Mouse (Mus musculus): ENCODE measurements around the gene Wnt9b. TPM values are rescaled to one million over a fixed set of nuclear protein-coding genes. Genes with fewer than 3 reads are reported as not detected.
"Not testable (repeated sequence)": the region's sequence is repeated elsewhere in the genome, so short reads cannot be mapped to it uniquely, and the experiment has no call there.

Wnt9b gene
- polyA plus RNA-seq, 1 experiment from 2014 or later = 0.14 TPM

GRCm38 (mm10) chr11:103760891-103761290 is 11.3 kb upstream of the Wnt9b start:
- H3K9ac ChIP-seq (replicated peaks); H3K27me3 ChIP-seq (replicated peaks); H3K4me2 ChIP-seq; H3K36me3 ChIP-seq; H3K9me3 ChIP-seq (replicated peaks); ATAC-seq (ENCODE audit: low FRiP score); H3K4me3 ChIP-seq (replicated peaks); H3K27ac ChIP-seq (replicated peaks): not testable (repeated sequence)
- 91% methylated on average over 5 of the region's 5 CpGs for WGBS
- peaks cover 11% of the 10 kb centered on the region for H3K4me1 ChIP-seq

DNA sequence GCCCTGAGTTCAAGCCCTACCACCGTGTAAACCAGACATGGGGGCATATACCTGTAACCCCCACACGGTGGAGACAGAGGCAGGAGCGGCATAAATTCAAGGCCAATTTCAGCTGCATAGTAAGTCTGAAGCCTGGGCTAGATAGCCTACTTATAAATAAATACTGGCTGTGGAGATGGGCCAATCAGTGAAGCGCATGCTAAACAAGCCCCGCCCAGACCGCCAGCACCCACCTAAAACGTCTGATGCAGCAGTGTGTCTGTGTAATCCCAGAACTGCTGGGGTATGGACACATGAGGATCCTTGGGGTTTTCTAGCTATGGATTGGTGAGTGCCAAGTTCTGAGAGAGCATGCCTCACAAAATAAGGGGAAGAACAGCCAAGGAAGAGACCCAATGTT is 10.5 kb upstream of the Wnt9b start:
- Histone ChIP-seq H3K9me3 (replicated peaks) (no peaks in the 10 kb centered on the region), H3K4me2 (no peak overlapping the region), H3K27ac (replicated peaks) (no peak overlapping the region), H3K27me3 (replicated peaks) (peaks cover 9% of the 10 kb centered on the region; the same call in 1 of the 2 replicates), H3K4me3 (replicated peaks) (no peak overlapping the region), H3K36me3 (no peaks in the 10 kb centered on the region), H3K4me1 (peaks cover 4% of the 10 kb centered on the region; the same call in 1 of the 2 replicates), H3K9ac (replicated peaks) (no peak overlapping the region)
- ATAC-seq (ENCODE audit: low FRiP score) = no peak
- 61% methylated on average over 7 of the region's 7 CpGs for WGBS

- Histone ChIP-seq H3K4me1 (no peaks in the 10 kb centered on the region), H3K4me2 (no peak overlapping the region), H3K9me3 (replicated peaks) (no peaks in the 10 kb centered on the region), H3K36me3 (no peaks in the 10 kb centered on the region), H3K27ac (replicated peaks) (no peak overlapping the region), H3K9ac (replicated peaks) (no peak overlapping the region), H3K27me3 (replicated peaks) (peaks cover 12% of the 10 kb centered on the region; the same call in 1 of the 2 replicates), H3K4me3 (replicated peaks) (no peak overlapping the region)
- 14% methylated on average over 6 of the region's 6 CpGs for WGBS
- ATAC-seq (ENCODE audit: low FRiP score) = no peak
Measured at GRCm38 (mm10) chr11:103758706-103759105, 9.1 kb upstream of the Wnt9b start.

DNA sequence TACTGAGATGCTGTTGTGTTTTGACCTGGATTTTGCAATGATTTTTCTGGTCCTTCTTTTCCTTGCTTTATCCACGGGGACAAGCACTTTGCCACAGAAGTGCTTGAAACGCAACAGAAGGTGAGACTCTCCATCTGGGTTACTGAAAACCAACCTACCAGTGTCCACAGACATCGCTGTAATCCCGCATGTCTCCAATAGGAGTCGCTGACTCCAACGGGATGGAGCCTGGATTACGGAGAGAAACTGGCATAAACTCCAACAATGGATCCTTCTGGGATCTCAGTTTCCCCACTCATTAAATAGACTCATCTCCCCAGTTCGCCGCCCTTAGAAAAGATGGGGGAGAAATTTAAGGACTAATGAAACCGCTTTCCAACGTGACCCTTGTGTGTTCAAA is 8.4 kb upstream of the Wnt9b start:
- Histone ChIP-seq H3K9ac (replicated peaks) (no peak overlapping the region), H3K4me2 (no peak overlapping the region), H3K4me1 (no peaks in the 10 kb centered on the region), H3K27ac (replicated peaks) (no peak overlapping the region), H3K9me3 (replicated peaks) (no peaks in the 10 kb centered on the region), H3K4me3 (replicated peaks) (no peak overlapping the region), H3K27me3 (replicated peaks) (peaks cover 18% of the 10 kb centered on the region; the same call in 1 of the 2 replicates), H3K36me3 (no peaks in the 10 kb centered on the region)
- WGBS = 55% methylated on average over 11 of the region's 11 CpGs
- ATAC-seq (ENCODE audit: low FRiP score) = no peak

DNA sequence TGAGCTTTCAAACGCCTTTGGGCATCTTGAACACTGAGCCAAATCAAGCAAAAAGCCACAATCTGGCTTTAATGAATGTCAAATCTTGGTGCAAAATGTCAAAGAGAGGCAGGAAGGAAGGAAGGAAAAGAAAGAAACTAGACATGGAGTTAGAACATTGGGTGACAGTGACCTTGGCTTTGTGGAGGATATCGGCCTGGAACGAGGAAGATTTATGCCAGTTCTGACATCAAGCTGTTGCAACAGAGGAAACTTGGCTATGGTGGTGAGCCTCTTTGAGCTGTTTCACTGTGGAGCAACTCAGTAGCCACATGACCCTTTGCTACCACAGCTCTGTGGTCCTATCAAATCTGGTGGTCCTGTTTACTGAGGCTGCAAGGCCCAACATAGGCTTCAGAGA is 991 bp upstream of the Wnt9b start:
- H3K9me3 ChIP-seq (replicated peaks) = no peaks in the 10 kb centered on the region
- no peaks in the 10 kb centered on the region for H3K36me3 ChIP-seq
- H3K27me3 ChIP-seq (replicated peaks) = peaks cover 75% of the 10 kb centered on the region
- ATAC-seq (ENCODE audit: low FRiP score) = no peak
- H3K4me2 ChIP-seq = no peak overlapping the region
- no peak overlapping the region for H3K9ac ChIP-seq (replicated peaks)
- H3K27ac ChIP-seq (replicated peaks) = no peak overlapping the region
- no peak overlapping the region for H3K4me3 ChIP-seq (replicated peaks)
- WGBS = 56% methylated on average over 3 of the region's 3 CpGs
- H3K4me1 ChIP-seq = peaks cover 19% of the 10 kb centered on the region

DNA sequence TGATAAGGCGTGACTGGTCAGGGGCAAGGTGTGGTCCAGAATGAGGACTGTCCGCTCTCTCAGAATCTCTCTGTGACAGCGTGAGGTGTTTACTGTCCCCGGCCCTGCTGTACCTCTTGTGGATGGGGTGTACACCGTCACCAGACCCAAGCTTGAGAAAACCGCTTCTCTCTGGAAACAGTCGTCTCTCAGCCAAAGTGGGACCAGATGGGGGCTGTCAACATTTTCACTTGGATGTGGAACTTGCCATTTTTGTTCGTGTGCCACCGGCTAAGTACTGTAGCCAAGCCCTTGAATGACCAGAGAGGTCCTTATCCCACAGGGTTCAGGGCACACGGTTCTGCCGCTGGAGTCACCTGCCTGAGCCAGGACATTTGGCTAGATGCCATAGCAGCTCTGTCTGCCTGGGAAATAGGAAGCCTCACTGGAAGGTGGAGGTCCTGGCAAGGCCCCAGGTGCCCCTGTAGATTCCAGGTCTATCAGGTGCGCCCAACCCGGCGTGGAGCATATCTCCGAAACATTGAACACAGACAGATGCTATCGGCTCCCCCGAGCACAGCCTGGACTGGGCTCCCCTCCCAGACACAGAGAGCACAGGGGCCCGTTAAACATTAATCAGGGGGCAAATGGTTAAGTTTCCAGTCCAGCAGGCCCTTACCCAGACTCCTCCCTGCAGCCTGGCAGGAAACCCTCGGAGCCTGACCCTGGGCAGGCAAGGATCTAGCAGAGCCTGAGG is 14.4 kb downstream of the Wnt9b start:
- Histone ChIP-seq H3K4me1 (0 out of 2 replicates have a peak, but pooled peaks cover 2% of the 10 kb centered on the region), H3K36me3 (no peaks in the 10 kb centered on the region), H3K9ac (replicated peaks) (no peak overlapping the region), H3K9me3 (replicated peaks) (no peaks in the 10 kb centered on the region), H3K27ac (replicated peaks) (no peak overlapping the region), H3K4me3 (replicated peaks) (no peak overlapping the region), H3K4me2 (no peak overlapping the region), H3K27me3 (replicated peaks) (no peaks in the 10 kb centered on the region; the same call in 1 of the 2 replicates)
- WGBS = 70% methylated on average over 19 of the region's 19 CpGs
- no peak for ATAC-seq (ENCODE audit: low FRiP score)

GRCm38 (mm10) chr11:103734411-103735045 is 15.1 kb downstream of the Wnt9b start:
- H3K4me3 ChIP-seq (replicated peaks) = no peak overlapping the region
- no peaks in the 10 kb centered on the region for H3K36me3 ChIP-seq
- no peak for ATAC-seq (ENCODE audit: low FRiP score)
- H3K9me3 ChIP-seq (replicated peaks) = no peaks in the 10 kb centered on the region
- H3K4me2 ChIP-seq = no peak overlapping the region
- no peak overlapping the region for H3K9ac ChIP-seq (replicated peaks)
- 0 out of 2 replicates have a peak, but pooled peaks cover 2% of the 10 kb centered on the region for H3K4me1 ChIP-seq
- no peaks in the 10 kb centered on the region; the same call in 1 of the 2 replicates for H3K27me3 ChIP-seq (replicated peaks)
- 68% methylated on average over 5 of the region's 5 CpGs for WGBS
- no peak overlapping the region for H3K27ac ChIP-seq (replicated peaks)

DNA sequence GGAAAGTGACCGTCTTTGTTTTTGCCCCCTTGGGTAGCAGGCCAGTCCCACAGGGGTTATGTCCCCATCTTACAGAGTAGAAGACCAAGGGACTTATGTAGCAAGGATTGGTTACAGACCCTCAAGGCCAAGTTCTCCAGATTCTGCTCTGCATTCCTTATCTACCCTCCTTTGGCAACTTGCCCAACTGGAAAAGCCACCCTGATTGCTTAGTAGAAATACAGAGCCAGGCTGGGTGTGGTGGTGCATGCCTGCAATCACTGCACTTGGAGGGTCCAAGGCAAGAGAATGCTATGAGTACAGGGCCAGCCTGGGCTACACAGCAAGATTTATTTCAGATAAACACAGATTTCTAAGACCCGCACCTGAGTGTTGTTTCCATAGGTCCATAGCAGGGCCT is 15.7 kb downstream of the Wnt9b start:
- Histone ChIP-seq H3K27me3 (replicated peaks) (no peaks in the 10 kb centered on the region; the same call in 1 of the 2 replicates), H3K27ac (replicated peaks) (no peak overlapping the region), H3K9me3 (replicated peaks) (no peaks in the 10 kb centered on the region), H3K4me1 (0 out of 2 replicates have a peak, but pooled peaks cover 2% of the 10 kb centered on the region), H3K4me2 (no peak overlapping the region), H3K36me3 (no peaks in the 10 kb centered on the region), H3K9ac (replicated peaks) (no peak overlapping the region), H3K4me3 (replicated peaks) (no peak overlapping the region)
- 97% methylated on average over 2 of the region's 2 CpGs for WGBS
- ATAC-seq (ENCODE audit: low FRiP score) = no peak

DNA sequence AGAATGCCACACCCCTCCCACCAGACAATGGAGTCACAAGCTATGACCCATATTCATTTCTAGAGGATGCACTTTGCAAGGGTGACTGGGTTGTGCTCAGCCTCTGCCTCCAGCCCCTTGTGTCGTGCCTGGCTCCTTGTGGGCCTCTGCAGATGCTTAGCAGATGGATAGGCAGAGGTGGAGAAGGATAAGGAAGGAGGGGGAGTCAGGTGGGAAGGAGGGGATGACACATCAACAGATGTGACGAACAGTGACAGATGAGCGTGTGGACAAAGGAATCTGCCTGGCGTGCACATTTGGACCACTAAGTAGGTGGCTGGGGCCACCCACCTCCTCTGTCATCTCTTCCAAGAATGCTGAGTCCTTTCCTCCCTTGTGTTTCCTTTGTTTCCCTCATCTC is 16.6 kb downstream of the Wnt9b start:
- WGBS = 82% methylated on average over 4 of the region's 4 CpGs
- H3K4me1 ChIP-seq = 0 out of 2 replicates have a peak, but pooled peaks cover 2% of the 10 kb centered on the region
- H3K27me3 ChIP-seq (replicated peaks) = no peaks in the 10 kb centered on the region; the same call in 1 of the 2 replicates
- no peak overlapping the region for H3K27ac ChIP-seq (replicated peaks)
- no peaks in the 10 kb centered on the region for H3K36me3 ChIP-seq
- H3K4me2 ChIP-seq = no peak overlapping the region
- H3K4me3 ChIP-seq (replicated peaks) = no peak overlapping the region
- ATAC-seq (ENCODE audit: low FRiP score) = no peak
- H3K9ac ChIP-seq (replicated peaks) = no peak overlapping the region
- no peaks in the 10 kb centered on the region for H3K9me3 ChIP-seq (replicated peaks)

- Histone ChIP-seq H3K4me2 (no peak overlapping the region), H3K4me3 (replicated peaks) (no peak overlapping the region), H3K27me3 (replicated peaks) (no peaks in the 10 kb centered on the region), H3K9ac (replicated peaks) (no peak overlapping the region), H3K9me3 (replicated peaks) (no peaks in the 10 kb centered on the region), H3K36me3 (no peaks in the 10 kb centered on the region), H3K27ac (replicated peaks) (no peak overlapping the region), H3K4me1 (0 out of 2 replicates have a peak, but pooled peaks cover 2% of the 10 kb centered on the region)
- no peak for ATAC-seq (ENCODE audit: low FRiP score)
- 83% methylated on average over 7 of the region's 7 CpGs for WGBS
Measured at GRCm38 (mm10) chr11:103732306-103732705, 17.3 kb downstream of the Wnt9b start.

DNA sequence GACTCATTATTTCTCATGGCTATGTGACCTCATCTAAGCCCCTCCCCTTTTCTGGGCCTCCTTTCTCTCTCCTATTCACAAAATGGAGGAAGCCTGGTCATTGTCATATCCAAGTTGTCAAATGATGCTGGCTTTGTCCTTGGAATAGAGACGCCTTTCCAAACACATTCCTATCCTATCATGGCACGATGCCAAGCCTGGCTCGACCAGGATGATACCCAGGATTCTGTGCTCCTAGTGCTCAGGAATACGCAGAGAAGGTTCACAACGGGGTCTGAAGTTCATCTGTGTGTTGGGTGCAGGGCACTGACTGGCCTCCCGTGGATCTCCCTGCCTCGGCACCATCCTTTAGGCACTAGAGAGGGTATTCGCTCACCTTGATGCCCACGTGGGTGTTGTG is 18.0 kb downstream of the Wnt9b start:
- no peak overlapping the region for H3K4me2 ChIP-seq
- no peak overlapping the region for H3K4me3 ChIP-seq (replicated peaks)
- H3K36me3 ChIP-seq = no peaks in the 10 kb centered on the region
- no peak overlapping the region for H3K9ac ChIP-seq (replicated peaks)
- no peaks in the 10 kb centered on the region for H3K4me1 ChIP-seq
- ATAC-seq (ENCODE audit: low FRiP score) = no peak
- H3K27ac ChIP-seq (replicated peaks) = no peak overlapping the region
- no peaks in the 10 kb centered on the region for H3K9me3 ChIP-seq (replicated peaks)
- WGBS = 83% methylated on average over 9 of the region's 9 CpGs
- no peaks in the 10 kb centered on the region for H3K27me3 ChIP-seq (replicated peaks)
